Mouse (Mus musculus): Measurements from ENCODE around the gene Gm38392.
"Not testable (repeated sequence)": the region's sequence is repeated elsewhere in the genome, so short reads cannot be mapped to it uniquely, and the experiment has no call there.

DNA sequence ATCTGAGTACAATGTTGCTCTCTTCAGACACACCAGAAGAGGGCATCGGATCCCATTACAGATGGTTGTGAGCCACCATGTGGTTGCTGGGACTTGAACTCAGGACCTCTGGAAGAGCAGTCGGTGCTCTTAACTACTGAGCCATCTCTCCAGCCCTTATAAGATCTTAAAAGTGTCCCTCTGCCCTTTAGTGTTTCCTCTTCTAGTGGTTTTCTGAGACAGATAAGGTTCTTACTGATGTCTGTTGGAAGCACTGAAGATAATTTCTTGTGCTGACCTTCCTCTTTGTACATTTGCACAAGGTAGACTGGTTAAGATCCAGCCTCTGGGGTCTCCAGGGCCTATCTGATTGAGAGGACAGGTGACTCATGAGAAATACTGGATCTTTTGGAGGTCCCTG, 15.7 kb downstream of the Gm38392 start:
- not testable (repeated sequence) for TF ChIP-seq POLR2A (IDR thresholded peaks at IDR 0.05; ENCODE audit: low read depth, low read length); CTCF (conservative IDR thresholded peaks at IDR 0.05; ENCODE audit: insufficient read depth, insufficient read length, low read depth, low read length)

All from kidney, adult 2 months (tissue).